Mouse (Mus musculus): ENCODE measurements around the gene Sectm1a. TPM values are rescaled to one million over a fixed set of nuclear protein-coding genes. Genes with fewer than 3 reads are reported as not detected.

Gene Sectm1a
- polyA plus RNA-seq, 1 experiment from 2014 or later = not detected

Other genes starting within 250 kb of the Sectm1a start
- 7.3 and 8.8 TPM in 2 replicates for gene Ccdc57, start 148.3 kb downstream of the Sectm1a start, polyA plus RNA-seq (2015; fragmentation: Nextera tagmentation; extraction: Ambion mirVana)
- gene Slc16a3, start 132.7 kb downstream of the Sectm1a start, polyA plus RNA-seq (2015; fragmentation: Nextera tagmentation; extraction: Ambion mirVana) = 7.7 and 9.5 TPM in 2 replicates
- gene Csnk1d, start 89.9 kb downstream of the Sectm1a start, polyA plus RNA-seq (2015; fragmentation: Nextera tagmentation; extraction: Ambion mirVana) = 146 and 149 TPM in 2 replicates
- gene Cd7, start 41.8 kb downstream of the Sectm1a start, polyA plus RNA-seq (2015; fragmentation: Nextera tagmentation; extraction: Ambion mirVana) = not detected in 2 replicates
- not detected in 2 replicates for gene Sectm1b, start 17.7 kb downstream of the Sectm1a start, polyA plus RNA-seq (2015; fragmentation: Nextera tagmentation; extraction: Ambion mirVana)
- gene Tex19.2, start 37.5 kb upstream of the Sectm1a start, polyA plus RNA-seq (2015; fragmentation: Nextera tagmentation; extraction: Ambion mirVana) = not detected in 2 replicates
- not detected in 2 replicates for gene Tex19.1, start 64.9 kb upstream of the Sectm1a start, polyA plus RNA-seq (2015; fragmentation: Nextera tagmentation; extraction: Ambion mirVana)
- 0.16 and 0.19 TPM in 2 replicates for gene Uts2r, start 79.1 kb upstream of the Sectm1a start, polyA plus RNA-seq (2015; fragmentation: Nextera tagmentation; extraction: Ambion mirVana)
- 14.8 and 22.9 TPM in 2 replicates for gene Hexdc, start 123.2 kb upstream of the Sectm1a start, polyA plus RNA-seq (2015; fragmentation: Nextera tagmentation; extraction: Ambion mirVana)
- gene Ogfod3, start 123.5 kb upstream of the Sectm1a start, polyA plus RNA-seq (2015; fragmentation: Nextera tagmentation; extraction: Ambion mirVana) = 14.8 and 15.3 TPM in 2 replicates
- 44.2 and 47.4 TPM in 2 replicates for gene Cybc1, start 148.1 kb upstream of the Sectm1a start, polyA plus RNA-seq (2015; fragmentation: Nextera tagmentation; extraction: Ambion mirVana)
- gene Narf, start 156.0 kb upstream of the Sectm1a start, polyA plus RNA-seq (2015; fragmentation: Nextera tagmentation; extraction: Ambion mirVana) = 108 and 114 TPM in 2 replicates
- gene Foxk2, start 178.8 kb upstream of the Sectm1a start, polyA plus RNA-seq (2015; fragmentation: Nextera tagmentation; extraction: Ambion mirVana) = 14.2 and 14.3 TPM in 2 replicates

Data from forebrain, embryonic 16.5 days (tissue).